Mouse (Mus musculus) spleen, adult 2 months (tissue): ENCODE results near the gene Rpl19.

Source experiments
- CTCF ChIP-seq: fragments of 200-500 bp; IDR thresholded peaks from 2 replicates; pipeline ENCODE4 v1.5.1; 2011; ENCODE audit warnings: mild to moderate bottlenecking, inconsistent platforms; ENCODE audit not compliant: insufficient read depth, insufficient read length, insufficient replicate concordance; ENCODE audit errors: extremely low read depth
- POLR2A ChIP-seq: fragments of 200-500 bp; IDR thresholded peaks from 2 replicates; pipeline ENCODE4 v1.6.1; 2011; ENCODE audit warnings: low read depth, low read length, inconsistent platforms

DNA sequence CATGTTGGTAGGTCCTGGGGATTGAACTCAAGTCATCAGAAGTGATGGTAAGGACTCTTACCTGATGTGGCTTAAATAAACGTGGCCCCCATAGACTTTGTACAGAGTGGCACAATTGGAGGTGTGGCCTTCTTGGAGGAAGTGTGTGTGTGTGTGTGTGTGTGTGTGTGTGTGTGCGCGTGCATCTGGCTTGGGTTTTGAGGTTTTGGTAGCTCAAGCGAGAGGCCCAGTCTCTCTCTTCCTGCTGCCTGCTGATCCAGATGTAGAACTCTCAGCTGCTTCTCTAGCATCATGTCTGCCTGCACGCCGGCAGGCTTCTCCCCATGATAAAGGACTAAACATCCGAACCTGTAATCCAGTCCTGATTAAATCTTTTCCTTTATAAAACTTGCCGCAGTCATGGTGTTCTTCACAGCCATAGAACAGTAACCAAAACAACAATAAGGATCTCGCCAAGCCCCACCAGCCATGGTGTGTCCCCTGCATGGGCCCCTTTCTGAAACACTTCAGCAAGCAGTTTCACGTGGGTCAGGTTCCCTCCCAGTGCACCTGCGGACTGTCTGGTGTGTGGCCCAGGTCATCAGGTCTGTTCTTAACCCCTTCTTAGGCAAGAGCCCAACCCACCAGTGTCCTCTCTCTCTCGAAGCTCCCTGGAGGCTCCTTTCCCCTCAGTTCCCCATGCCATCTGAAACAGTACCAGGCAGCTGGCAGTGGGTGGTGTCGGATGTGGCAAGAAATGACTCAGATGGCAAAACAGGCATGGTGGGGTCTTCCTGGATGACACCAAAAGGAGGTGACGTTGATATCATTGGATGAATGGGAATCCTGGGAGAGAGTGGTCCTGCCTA is 23.4 kb downstream of the Rpl19 start:
- TF ChIP-seq POLR2A (no peak), CTCF (no peak)
